Mouse (Mus musculus): ENCODE measurements around the gene Fads1.
A peak's percentile ranks its signal among the peaks of the same experiment; 100 is the strongest.

The Fads1 gene

GRCm38 (mm10) chr19:10210885-10211284, 28.2 kb downstream of the Fads1 start:
- no peak for DNase-seq (ENCODE audit: low spot score in 2 of 2)

DNA sequence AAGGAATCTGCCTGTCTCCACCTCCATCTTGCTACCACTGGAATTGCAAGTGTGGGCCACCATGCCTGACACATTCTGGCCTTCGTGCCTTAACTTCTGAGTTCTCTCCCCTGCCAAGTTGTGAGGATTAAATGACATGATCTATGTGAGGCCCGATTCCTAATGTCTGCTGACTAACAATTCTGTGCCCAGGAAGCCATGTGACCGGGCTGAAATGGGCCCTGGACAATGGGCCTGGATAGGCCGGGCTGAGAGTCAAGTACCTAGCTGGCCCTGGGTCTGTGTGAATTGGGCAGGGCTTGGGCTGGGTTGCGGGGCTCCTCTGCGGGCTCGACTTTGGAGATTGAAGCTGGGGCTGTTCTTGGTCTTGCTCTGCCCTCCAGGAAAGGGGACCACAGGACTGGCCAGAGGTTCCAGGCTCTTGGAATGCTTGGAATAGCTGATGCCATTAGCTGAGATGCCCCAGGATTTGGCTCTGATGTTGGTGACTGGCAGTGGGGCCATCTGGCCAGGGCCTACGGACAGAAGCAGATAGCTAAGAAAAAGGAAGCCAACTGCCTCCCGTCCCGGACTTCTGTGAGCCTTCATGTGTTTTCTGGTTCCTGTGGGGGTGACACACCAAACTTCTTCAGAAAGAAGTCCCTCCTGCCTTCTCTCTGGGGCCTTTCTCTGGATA, 31.2 kb downstream of the Fads1 start:
- no peak for DNase-seq (ENCODE audit: low spot score in 2 of 2)

DNA sequence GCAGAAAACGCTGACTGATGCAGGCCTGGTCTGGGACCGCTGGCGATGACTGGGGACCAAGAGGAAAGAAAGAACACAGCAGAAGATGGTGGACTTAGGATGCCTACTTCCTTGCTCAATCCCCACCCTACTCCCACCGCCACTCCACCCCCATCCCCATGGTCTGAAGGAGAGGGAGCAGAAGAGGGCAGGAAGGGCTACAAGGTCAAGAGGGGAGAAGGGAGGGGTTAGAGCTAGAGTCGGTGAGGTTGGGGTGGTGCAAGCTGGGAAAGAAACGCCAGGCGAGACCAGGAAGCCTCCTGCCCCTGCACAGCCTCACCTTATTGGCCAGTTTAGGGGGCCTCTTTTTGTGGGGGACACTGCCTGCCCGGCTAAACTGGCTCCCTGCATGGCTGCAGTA, 33.4 kb downstream of the Fads1 start:
- no peak for DNase-seq (ENCODE audit: low spot score in 2 of 2)

DNA sequence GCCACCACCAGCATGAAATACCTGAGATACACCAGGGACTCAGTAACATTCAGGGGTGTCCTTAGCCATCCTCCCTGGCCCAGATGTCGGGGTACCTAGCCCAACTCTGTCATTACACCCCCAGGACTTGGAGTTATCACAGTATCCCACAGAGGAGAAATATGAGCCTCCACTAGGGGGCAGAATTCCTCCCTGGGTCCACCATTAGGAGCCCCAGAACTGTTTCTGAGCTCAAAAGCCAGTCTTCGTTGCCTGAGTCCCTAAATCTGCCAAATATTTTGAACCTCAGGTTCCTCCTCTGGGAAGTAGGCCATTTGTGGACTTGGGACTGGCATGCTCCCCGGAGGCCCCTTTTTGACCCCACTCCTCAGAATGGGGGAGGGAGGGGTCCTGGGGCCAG, 36.4 kb downstream of the Fads1 start:
- DNase-seq (ENCODE audit: low spot score in 2 of 2) = peak; percentile 17 to 31

DNA sequence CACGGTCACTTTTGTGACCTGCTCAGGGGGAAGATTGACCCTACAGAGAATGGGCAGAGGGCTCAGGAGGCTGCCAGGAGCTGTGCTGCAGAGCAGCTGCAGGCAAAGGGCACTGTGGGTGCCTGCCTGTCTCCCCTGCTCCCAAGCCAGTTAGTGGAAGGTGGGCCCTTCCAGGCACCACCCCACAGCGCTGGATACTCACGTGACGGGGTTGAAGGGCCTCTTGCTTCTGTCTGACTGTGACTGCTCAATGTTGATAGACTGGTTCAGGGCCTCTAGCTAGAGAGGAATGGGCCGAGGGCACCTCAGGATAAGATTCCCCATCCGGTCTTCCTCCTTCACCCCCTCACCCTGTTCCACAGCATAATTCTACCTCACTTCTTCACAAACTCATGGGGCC, 36.9 kb downstream of the Fads1 start:
- no peak for DNase-seq (ENCODE audit: low spot score in 2 of 2)

DNA sequence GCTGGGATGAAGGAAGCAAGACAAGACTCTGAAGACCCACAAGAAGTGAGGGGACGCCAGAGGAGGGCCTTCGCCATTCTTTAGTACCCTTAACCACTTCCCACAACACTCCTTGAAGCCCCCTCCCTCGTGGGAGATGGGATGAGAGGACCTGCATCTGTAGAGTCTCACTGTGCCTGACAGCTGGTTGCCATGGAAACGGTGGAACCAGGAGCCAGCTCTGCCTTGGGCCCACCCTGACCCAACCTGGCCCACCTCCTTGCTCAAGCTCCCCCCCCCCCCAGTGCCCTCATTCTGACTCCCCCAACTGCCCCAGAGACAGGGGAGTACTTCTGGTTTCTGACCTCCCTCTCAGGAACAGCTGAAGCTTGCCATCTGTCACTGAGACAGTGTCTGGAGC, 38.9 kb downstream of the Fads1 start:
- DNase-seq (ENCODE audit: low spot score in 2 of 2) = no peak

DNA sequence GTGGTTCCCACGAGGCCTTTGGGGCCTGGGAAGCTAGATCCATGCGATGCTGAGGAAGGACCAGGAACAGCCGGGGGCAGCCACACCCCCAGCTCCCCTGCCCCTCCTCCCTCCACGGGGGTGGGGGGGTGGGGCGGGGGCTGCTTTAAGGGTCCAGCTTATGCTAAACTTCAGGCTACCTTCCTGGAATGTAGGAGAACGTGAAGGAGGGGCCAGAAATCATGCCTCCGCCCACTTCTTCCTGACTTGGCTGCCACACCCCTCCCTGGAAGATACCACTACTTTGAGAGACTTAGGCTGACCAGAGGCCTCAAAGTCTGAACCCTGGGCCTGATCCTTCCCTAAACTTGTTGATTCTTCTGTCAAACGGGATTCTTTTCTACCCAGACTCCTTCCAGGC, 40.0 kb downstream of the Fads1 start:
- DNase-seq (ENCODE audit: low spot score in 2 of 2) = no peak

DNA sequence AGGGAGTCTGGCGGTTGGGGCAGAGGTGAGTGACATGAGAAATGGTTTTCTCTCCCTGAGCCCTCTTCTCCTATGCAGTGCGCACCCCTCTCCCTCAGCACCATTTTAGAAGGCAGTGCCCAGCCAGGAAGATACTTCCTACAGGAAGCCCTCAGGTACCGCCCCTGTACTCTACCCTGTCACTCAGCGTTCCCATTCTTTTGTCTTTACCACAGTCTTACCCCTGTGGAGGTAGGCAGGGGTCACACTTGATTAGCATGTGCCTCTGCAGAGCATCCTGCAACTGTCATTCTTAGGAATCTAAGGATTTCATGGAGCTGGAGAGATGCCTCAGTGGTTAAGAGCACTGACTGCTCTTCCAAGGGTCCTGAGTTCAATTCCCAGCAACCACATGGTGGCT, 40.9 kb downstream of the Fads1 start:
- DNase-seq (ENCODE audit: low spot score in 2 of 2) = no peak

DNA sequence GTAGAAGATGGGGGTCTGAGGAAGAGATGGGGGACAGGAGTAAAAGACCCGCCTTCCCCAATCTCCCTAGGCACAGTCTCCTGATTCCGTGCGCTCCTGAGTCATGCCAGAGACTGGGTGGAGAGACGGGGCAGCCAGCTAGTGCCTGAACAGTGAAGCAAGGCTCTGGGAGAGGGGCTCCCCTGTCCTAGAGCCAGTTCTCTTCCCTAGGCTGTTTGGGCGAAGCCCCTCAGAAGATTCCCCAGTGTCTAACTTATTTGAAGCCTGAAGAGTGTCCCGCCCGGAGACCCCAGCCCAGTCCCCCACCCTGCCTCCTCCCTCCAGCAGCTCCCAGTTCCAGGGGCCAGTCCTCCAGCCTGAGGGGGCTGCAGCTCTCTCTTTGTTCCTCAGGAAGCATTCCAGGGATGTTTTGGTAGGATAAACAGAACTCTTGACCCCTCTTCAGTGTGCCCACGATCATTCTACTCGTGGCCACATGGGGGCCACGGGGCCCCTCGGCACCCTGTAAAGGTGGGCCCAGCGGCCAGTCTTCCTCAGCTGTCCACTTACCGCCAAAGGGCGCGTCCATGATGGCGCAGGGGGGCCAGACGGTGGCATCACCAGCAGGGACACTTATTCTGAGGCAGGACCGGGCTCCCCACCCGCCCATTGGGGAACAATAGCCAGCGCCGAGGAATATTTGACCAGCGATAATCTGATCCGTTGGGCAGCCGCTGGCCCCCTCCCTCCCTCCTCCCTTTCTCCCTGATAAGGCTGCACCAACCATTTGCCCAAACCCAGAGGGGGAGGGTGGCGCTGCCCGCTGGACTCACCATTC, 42.2 kb downstream of the Fads1 start:
- no peak for DNase-seq (ENCODE audit: low spot score in 2 of 2)

- no peak for DNase-seq (ENCODE audit: low spot score in 2 of 2)
Measured at GRCm38 (mm10) chr19:10225767-10226166, 43.1 kb downstream of the Fads1 start.

GRCm38 (mm10) chr19:10231016-10231415, 48.3 kb downstream of the Fads1 start:
- no peak for DNase-seq (ENCODE audit: low spot score in 2 of 2)

DNA sequence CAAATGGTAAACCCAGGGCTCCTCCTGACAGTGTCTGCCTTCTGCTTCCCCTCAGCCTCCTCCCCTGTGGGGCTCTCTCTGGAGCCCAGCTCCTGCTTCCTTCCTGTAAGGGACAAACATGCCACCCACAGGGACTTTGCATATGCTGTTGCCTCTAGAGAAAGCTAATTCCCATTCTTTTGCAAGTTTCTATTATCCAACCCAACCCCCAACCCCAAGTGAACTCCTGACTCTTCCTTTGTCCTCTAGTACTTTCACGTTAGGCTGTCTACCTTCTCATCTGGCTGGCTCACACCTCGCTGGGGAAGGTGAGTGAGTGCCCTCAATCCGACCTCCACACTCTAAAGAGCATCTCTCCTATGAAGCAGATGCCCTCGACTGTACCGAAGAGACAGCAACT, 49.2 kb downstream of the Fads1 start:
- no peak for DNase-seq (ENCODE audit: low spot score in 2 of 2)

DNA sequence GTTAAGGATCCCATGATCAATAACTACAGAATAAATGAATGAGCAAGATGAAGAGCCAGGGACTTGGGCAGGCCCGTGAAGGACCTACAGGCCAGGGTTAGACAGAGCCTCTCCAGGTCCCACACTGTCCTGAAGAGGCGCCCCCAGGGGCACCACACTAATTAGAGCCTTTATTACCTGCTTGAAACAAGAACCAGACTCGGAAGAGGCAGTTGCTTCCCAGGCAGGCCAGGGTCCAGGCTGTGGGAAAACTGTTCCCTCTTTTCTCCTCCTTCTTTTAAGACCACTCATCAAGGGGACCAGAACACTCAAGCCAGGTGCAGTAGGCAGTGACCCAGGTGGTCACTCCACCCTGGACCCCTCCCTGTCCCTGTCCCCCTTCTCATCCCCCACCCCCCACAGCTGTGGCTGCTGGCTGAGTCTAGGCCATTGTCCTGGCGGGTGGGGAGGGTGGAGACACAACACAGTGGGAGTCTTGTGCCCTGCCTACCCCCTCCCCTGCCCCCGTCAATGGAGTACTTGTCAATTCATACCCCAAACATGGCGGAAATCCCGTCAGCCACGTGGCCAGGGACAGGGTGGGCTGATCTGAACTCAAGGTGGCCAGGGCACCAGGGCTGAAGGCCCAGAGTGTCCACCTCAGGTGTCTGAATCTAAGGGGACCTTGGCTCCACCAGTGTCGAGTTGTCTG, 49.8 kb downstream of the Fads1 start:
- no peak for DNase-seq (ENCODE audit: low spot score in 2 of 2)

DNA sequence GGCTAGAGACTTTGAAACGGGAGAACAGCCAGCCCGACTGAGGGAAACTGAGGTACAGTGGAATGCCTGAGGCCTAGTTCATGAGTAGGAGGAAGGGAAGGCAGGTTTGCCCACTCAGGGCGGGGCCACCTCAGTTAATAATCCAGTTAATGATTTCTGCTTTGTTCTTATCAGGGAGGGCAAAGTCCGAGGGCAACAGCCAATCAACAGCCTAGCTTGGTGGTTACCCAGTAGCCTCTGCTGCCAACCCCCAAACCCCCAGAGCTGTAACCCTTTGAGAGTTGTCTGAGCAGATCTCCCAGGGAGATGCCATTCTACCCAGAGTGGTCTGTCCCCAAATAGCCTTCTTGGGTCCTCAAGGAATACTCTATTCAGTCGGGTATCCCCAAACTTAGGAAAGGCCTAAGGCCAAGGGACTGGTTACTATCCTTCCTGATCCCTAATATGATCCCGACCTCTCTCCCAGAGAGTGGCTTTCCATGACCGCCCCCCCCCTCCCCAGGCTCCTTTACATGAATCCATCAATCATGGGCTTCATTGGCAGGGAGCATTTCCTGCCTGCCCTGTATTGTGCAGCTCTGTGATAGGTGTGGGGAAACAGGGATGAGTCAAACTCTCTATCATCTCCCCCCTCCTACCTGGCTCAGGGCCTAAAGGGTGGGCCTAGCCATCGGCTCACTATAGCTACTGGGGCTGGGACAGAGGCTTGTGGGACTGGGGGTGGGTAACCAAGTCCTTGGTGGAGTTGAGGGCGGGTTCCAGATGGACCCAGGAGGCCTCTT, 53.3 kb downstream of the Fads1 start:
- DNase-seq (ENCODE audit: low spot score in 2 of 2) = no peak

DNA sequence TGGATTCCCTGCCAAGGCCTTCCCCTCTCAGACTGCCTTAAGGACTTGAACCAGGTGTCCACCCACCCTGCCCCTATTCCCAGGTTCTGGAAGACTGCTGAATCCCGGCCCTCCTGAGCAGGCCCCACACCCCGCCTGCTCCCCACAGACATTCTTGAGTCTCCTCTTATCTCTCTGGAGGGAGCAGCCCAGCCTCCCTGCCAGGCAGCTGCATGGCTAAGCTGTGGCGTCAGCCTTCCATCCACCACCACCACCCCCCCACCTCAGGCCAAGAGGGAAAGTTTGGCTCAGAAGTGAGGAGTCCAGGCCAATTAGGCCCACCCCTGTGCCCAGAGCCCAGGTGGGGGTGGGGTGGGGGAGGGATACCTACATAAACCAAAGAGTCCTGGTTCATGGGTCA, 55.8 kb downstream of the Fads1 start:
- DNase-seq (ENCODE audit: low spot score in 2 of 2) = no peak

GRCm38 (mm10) chr19:10239419-10239818, 56.7 kb downstream of the Fads1 start:
- no peak for DNase-seq (ENCODE audit: low spot score in 2 of 2)

DNA sequence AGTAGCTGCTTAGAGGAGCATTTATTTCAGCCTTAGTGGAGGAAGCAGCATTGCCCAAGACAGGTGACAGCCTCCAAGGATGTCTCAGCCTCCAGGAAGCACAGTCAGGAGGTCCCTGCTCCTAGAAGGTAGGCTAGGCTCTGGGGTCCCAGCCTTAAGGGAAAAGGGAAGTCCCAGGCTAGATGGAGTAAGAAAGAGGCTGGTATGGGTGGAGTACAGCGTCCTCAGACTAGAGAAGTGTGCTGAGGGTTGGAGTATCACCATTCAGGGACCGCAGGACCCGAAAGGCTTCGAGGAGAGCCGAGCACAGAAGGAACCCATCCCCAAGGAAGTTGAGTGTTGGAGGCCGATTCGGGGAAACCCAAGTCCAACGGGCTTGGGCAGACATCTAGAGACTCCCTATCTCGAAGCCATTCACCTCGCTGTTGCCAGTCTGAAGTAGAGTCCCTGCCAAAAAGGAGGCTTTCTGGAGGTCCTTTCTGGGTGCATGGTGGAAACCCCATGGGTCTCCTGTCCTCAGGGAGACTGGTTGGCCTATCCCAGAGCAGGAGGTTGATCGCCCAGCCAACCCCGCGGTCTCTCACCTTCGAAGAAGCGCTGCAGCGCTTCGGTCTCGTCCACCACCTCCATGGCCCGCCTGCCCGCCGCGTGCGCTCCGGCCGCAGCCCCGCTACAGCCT, 57.4 kb downstream of the Fads1 start:
- DNase-seq (ENCODE audit: low spot score in 2 of 2) = no peak

DNA sequence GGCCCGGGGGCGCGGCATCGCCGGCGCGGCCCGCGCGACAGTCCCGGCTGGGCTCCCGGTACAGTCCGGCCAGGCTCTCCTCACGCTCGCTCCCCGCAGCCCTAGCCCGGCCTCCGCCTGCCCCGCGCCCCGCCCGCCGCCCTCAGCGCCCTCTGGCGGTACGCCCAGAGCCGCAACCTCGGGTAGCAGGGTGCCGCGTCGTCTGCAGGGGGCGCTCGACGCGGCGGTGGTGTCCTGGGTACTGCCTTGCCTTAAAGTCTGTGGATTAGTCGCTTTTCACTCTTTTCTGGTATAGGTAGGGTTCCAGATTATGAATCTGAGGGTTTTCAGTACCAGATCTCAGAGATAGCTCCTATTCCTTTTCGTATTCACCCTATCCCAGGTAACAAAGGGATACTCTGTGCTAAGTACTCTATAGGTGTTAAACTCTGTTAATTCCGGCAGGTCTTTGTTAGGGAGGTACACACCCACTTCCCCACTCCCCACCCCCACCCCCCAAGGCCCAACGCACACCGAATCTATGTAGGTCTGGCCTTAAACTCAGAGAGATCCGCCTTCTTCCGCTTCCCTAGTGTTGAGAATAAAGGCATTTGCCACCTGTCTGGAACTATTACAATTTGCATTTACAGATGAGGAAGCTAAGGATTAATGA, 58.1 kb downstream of the Fads1 start, which contains the start of gene Myrf:
Gene Myrf (minus strand): TSS at position 95 of the 652 bp plus-strand sequence.
- DNase-seq (ENCODE audit: low spot score in 2 of 2) = peak; percentile 62 to 74

GRCm38 (mm10) chr19:10242916-10243315, 60.2 kb downstream of the Fads1 start:
- DNase-seq (ENCODE audit: low spot score in 2 of 2) = no peak

DNA sequence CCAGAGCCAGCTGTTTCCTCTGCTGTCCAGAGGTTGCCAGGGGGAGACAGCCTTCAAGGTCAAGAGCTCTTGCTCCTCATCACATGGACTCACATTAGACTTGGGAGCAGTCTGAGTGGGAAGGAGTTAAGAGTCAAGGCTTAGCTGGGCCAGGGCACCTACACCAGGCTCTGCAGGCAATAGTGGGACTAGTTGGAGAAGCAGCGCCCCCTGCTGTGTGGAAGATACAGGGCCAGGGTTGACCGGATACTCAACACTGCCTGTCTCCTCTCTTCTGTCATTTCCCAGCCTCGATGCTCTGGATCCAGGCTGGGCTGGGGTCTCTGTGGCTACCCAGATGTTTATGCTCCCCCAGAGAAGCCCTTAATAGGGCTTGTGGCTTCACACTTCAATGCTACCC, 61.5 kb downstream of the Fads1 start:
- DNase-seq (ENCODE audit: low spot score in 2 of 2) = no peak

Data from natural killer cell, adult 2 months (primary cell).